Mouse (Mus musculus): ENCODE data around the gene Ppp1r14b.

Ppp1r14b gene

GRCm38 (mm10) chr19:6974211-6975205 is at the start of gene Ppp1r14b:
Ppp1r14b (plus strand) TSS chr19:6974968.
- DNase-seq (ENCODE audit: low spot score): peak; percentile 89

GRCm38 (mm10) chr19:6925307-6925573 is 49.5 kb upstream of the Ppp1r14b start, which contains the start of gene Catsperz:
Catsperz (minus strand) TSS chr19:6925380.
- no peak for DNase-seq (ENCODE audit: low spot score)

GRCm38 (mm10) chr19:6925611-6926329 is 49.0 kb upstream of the Ppp1r14b start:
- DNase-seq (ENCODE audit: low spot score): no peak

- peak; percentile 75 for DNase-seq (ENCODE audit: low spot score)
Measured at GRCm38 (mm10) chr19:6926559-6927255, 48.1 kb upstream of the Ppp1r14b start.

- DNase-seq (ENCODE audit: low spot score): no peak
Measured at GRCm38 (mm10) chr19:6928080-6928479, 46.7 kb upstream of the Ppp1r14b start.

GRCm38 (mm10) chr19:6931002-6931401 is 43.8 kb upstream of the Ppp1r14b start:
- DNase-seq (ENCODE audit: low spot score): no peak

- no peak for DNase-seq (ENCODE audit: low spot score)
Measured at GRCm38 (mm10) chr19:6932018-6932417, 42.8 kb upstream of the Ppp1r14b start.

- DNase-seq (ENCODE audit: low spot score): no peak
Measured at GRCm38 (mm10) chr19:6933102-6933435, 41.7 kb upstream of the Ppp1r14b start.

- DNase-seq (ENCODE audit: low spot score): peak; percentile 50
Measured at GRCm38 (mm10) chr19:6933436-6934194, 41.2 kb upstream of the Ppp1r14b start.

- no peak for DNase-seq (ENCODE audit: low spot score)
Measured at GRCm38 (mm10) chr19:6934195-6934977, 40.4 kb upstream of the Ppp1r14b start, which contains the start of gene Kcnk4. Kcnk4 (minus strand) TSS chr19:6934515.

- no peak for DNase-seq (ENCODE audit: low spot score)
Measured at GRCm38 (mm10) chr19:6936299-6936698, 38.5 kb upstream of the Ppp1r14b start.

- no peak for DNase-seq (ENCODE audit: low spot score)
Measured at GRCm38 (mm10) chr19:6937541-6938465, 37.0 kb upstream of the Ppp1r14b start.

GRCm38 (mm10) chr19:6939106-6940002 is 35.4 kb upstream of the Ppp1r14b start:
- DNase-seq (ENCODE audit: low spot score): no peak

GRCm38 (mm10) chr19:6940396-6941351 is 34.1 kb upstream of the Ppp1r14b start:
- peak; percentile 55 for DNase-seq (ENCODE audit: low spot score)

- DNase-seq (ENCODE audit: low spot score): peak; percentile 95
Measured at GRCm38 (mm10) chr19:6941372-6942248, 33.2 kb upstream of the Ppp1r14b start, which contains the start of gene Bad. Bad (plus strand) TSS chr19:6941861.

- peak; percentile 96 for DNase-seq (ENCODE audit: low spot score)
Measured at GRCm38 (mm10) chr19:6942249-6942691, 32.5 kb upstream of the Ppp1r14b start, which contains the start of gene Gpr137. Gpr137 (minus strand) TSS chr19:6942480.
